Mouse (Mus musculus): ENCODE measurements around the gene Nudt14. TPM values are rescaled to one million over a fixed set of nuclear protein-coding genes. Genes with fewer than 3 reads are reported as not detected.

The Nudt14 gene
- polyA plus RNA-seq (2016; fragmentation: Nextera tagmentation; extraction: Ambion mirVana) = 48.6 and 65.5 TPM in 2 replicates

- Histone ChIP-seq H3K27ac (peak within 1 kb of the TSS; percentile 98), H3K4me1 (peaks cover 46% of the 10 kb centered on the region), H3K9me3 (no peaks in the 10 kb centered on the region), H3K4me3 (peak within 1 kb of the TSS; percentile 90), H3K36me3 (no peaks in the 10 kb centered on the region), H3K27me3 (ENCODE audit: insufficient read depth, poor library complexity, severe bottlenecking) (peaks cover 50% of the 10 kb centered on the region; the same call in 1 of the 2 replicates)
- peak; percentile 93 for DNase-seq (ENCODE audit: low spot score)
- 2% methylated on average over 58 of the region's 58 CpGs for whole genome bisulfite sequencing
Observed at GRCm38 (mm10) chr12:112941776-112942713, at the start of gene Nudt14. Gene Nudt14, minus strand, starts transcription at chr12:112942124.

DNA sequence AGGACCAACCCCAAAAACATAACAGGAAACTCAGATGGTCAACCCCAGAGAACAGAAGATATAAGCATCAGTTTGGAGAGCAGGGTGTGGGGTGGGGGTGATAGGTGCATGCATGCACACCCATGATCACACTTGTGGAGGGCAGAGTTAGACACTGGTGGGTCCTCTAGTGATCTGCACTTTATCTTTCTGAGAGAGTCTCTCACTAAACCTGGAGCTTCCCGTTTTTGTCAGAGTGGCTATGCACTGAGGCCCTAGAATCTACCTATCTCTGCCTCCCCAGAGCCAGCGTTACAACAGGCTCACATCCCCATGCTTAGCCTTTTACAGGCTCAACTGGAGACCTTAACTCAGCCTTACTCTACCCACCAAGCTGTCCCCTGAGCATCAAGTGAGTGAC, 49.5 kb upstream of the Nudt14 start:
- Histone ChIP-seq H3K36me3 (peaks cover 45% of the 10 kb centered on the region), H3K27me3 (ENCODE audit: insufficient read depth, poor library complexity, severe bottlenecking) (no peaks in the 10 kb centered on the region), H3K4me1 (peaks cover 8% of the 10 kb centered on the region; the same call in 1 of the 2 replicates), H3K4me3 (no peak overlapping the region), H3K9me3 (no peaks in the 10 kb centered on the region), H3K27ac (no peak overlapping the region)
- 76% methylated on average over 2 of the region's 2 CpGs for WGBS
- DNase-seq (ENCODE audit: low spot score) = no peak

DNA sequence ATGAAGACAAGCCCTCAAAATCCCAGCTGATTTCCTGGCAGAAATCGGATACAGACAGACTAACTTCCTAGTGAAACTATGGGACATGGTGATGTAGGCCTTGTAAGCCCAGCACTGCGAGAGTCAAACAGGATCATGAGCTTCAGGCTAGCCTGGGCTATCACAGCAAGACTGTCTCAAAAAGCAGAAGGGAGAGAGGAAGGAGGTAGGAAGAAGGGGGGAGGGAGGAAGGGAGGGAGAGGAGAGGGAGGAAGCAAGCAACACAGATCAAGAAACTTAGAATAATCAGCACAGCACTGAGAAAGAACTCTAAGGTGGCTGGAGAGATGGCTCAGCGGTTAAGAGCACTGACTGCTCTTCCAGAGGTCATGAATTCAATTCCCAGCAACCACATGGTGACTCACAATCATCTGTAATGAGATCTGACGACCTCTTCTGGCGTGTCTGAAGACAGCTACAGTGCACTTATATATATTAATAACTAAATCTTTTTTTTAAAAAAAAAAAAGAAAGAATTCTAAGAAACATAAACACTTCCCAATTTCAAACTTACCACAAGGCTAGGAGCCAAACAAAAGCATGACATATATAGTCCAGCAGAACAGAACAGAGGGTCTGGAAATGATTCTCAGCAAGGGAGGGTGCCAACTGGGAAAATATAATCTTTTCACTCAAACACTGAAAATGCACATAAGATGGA, 48.9 kb upstream of the Nudt14 start:
- Histone ChIP-seq H3K4me1 (peaks cover 8% of the 10 kb centered on the region; the same call in 1 of the 2 replicates), H3K4me3 (no peak overlapping the region), H3K36me3 (peaks cover 50% of the 10 kb centered on the region), H3K27ac (no peak overlapping the region), H3K9me3 (no peaks in the 10 kb centered on the region), H3K27me3 (ENCODE audit: insufficient read depth, poor library complexity, severe bottlenecking) (no peaks in the 10 kb centered on the region)
- WGBS = 89% methylated on average over 5 of the region's 5 CpGs
- DNase-seq (ENCODE audit: low spot score) = no peak

GRCm38 (mm10) chr12:112987877-112988276, 46.0 kb upstream of the Nudt14 start:
- H3K9me3 ChIP-seq = no peaks in the 10 kb centered on the region
- H3K4me1 ChIP-seq = peaks cover 4% of the 10 kb centered on the region; the same call in 1 of the 2 replicates
- H3K4me3 ChIP-seq = no peak overlapping the region
- DNase-seq (ENCODE audit: low spot score) = no peak
- H3K27ac ChIP-seq = no peak overlapping the region
- WGBS = 68% methylated on average over 6 of the region's 6 CpGs
- H3K36me3 ChIP-seq = peaks cover 63% of the 10 kb centered on the region
- H3K27me3 ChIP-seq (ENCODE audit: insufficient read depth, poor library complexity, severe bottlenecking) = no peaks in the 10 kb centered on the region

DNA sequence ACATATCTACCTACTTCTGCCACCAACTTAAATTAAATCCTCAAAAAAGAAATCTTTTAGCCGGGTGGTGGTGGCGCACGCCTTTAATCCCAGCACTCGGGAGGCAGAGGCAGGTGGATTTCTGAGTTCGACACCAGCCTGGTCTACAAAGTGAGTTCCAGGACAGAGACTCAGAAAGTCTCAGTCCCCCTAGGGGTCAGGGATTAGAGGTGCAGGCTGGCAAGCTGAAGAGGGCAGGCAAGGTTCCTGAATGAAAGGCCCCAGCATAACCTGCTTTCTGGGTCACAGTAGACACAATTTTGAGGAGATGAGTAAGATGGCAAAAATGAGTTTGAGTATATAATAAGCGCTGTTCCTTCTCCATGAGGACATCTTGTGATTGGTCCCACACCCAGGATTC, 43.4 kb upstream of the Nudt14 start:
- peaks cover 4% of the 10 kb centered on the region; the same call in 1 of the 2 replicates for H3K4me1 ChIP-seq
- peaks cover 69% of the 10 kb centered on the region for H3K36me3 ChIP-seq
- H3K4me3 ChIP-seq = no peak overlapping the region
- no peak for DNase-seq (ENCODE audit: low spot score)
- 89% methylated on average over 6 of the region's 6 CpGs for WGBS
- H3K9me3 ChIP-seq = no peaks in the 10 kb centered on the region
- no peaks in the 10 kb centered on the region for H3K27me3 ChIP-seq (ENCODE audit: insufficient read depth, poor library complexity, severe bottlenecking)
- H3K27ac ChIP-seq = no peak overlapping the region

DNA sequence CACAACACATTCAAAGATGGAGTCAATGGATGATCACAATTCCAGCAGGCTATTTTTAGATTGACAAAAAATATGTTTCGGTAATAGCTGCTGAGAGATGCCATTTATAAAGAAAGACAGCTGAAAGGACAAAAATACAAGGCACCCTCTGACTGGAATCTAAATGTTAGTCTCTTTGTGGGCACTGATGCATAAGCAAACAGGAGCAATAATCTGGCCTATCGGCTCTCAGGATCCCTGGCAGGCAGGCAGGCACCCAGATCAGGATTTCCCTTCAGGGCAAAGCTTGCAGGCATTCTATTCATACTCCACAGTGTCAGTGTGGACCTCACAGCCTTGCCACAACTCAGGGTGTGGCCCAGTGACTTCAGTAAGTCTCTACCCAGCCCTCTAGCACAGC, 40.1 kb upstream of the Nudt14 start:
- 84% methylated on average over 2 of the region's 2 CpGs for WGBS
- Histone ChIP-seq H3K27ac (no peak overlapping the region), H3K4me1 (peaks cover 14% of the 10 kb centered on the region), H3K9me3 (no peaks in the 10 kb centered on the region), H3K4me3 (no peak overlapping the region), H3K36me3 (peaks cover 91% of the 10 kb centered on the region), H3K27me3 (ENCODE audit: insufficient read depth, poor library complexity, severe bottlenecking) (no peaks in the 10 kb centered on the region)
- DNase-seq (ENCODE audit: low spot score) = no peak

GRCm38 (mm10) chr12:112977156-112977555, 35.2 kb upstream of the Nudt14 start:
- peaks cover 76% of the 10 kb centered on the region for H3K36me3 ChIP-seq
- DNase-seq (ENCODE audit: low spot score) = no peak
- H3K27me3 ChIP-seq (ENCODE audit: insufficient read depth, poor library complexity, severe bottlenecking) = no peaks in the 10 kb centered on the region
- H3K27ac ChIP-seq = peak overlapping the region; percentile 94
- peak overlapping the region; percentile 79 for H3K4me3 ChIP-seq
- H3K4me1 ChIP-seq = peaks cover 26% of the 10 kb centered on the region
- WGBS = 44% methylated on average over 12 of the region's 12 CpGs
- no peaks in the 10 kb centered on the region for H3K9me3 ChIP-seq

DNA sequence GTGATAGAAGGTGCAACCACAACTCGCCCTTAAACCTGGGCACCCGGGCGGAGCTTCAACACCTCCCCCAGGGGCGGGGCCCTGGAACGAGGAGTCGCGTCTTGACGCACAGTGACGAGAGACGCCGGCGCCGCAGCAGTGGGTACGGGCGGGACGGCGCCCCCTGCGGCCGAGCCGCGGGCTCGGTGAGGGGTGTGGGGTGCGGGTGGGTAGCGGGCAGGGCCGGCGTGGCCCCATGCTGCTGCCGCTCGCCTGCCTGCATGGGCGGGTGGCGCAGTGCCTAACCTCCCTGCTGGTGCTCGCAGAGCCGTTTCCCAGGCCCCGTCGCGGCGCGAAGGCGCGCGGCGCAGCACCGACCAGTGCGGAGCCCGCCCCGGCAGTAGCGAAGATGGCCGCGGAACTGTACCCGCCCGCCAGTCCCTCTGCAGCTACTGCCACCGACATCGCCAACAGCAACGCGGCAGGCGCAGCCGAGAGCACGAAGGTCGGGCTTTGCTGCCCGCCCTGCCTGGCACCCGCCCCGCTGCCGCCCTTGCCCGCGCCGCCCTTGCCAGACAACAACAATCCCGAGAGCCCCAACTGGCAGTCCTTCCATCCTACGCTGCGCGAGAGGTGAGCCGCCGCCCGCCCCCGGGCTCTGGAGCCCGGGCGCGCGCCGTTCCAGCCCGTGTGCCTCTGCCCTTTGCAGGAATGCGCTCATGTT, 34.6 kb upstream of the Nudt14 start, which contains the start of gene Btbd6:
Gene Btbd6, plus strand, starts transcription at position 112 of the 703 bp plus-strand sequence.
- H3K27me3 ChIP-seq (ENCODE audit: insufficient read depth, poor library complexity, severe bottlenecking) = no peaks in the 10 kb centered on the region
- peak; percentile 93 for DNase-seq (ENCODE audit: low spot score)
- WGBS = under 1% methylated on average over 80 of the region's 80 CpGs
- peak within 1 kb of the TSS; percentile 94 for H3K27ac ChIP-seq
- H3K4me3 ChIP-seq = peak within 1 kb of the TSS; percentile 79
- H3K4me1 ChIP-seq = peaks cover 26% of the 10 kb centered on the region
- peaks cover 76% of the 10 kb centered on the region for H3K36me3 ChIP-seq
- no peaks in the 10 kb centered on the region for H3K9me3 ChIP-seq

DNA sequence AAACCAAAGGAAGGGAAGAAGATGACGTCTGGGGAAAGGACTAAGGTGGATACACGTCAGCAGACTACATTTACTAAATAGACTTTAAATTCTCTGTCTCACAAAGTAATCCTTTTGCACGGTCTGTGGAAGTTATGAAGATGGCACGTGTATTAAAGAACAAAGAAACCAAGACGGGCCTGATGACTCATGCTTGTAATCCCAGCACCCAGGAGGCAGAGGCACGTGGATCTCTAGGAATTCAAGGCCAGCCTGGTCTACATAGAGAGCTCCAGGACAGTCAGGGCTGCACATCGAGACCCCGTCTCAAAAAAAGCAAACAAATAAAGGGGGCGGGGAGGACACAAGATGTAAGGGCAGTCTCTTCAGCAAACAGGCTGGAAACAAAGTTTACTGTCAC, 32.8 kb upstream of the Nudt14 start:
- H3K27me3 ChIP-seq (ENCODE audit: insufficient read depth, poor library complexity, severe bottlenecking) = no peaks in the 10 kb centered on the region
- peaks cover 75% of the 10 kb centered on the region for H3K36me3 ChIP-seq
- 91% methylated on average over 9 of the region's 9 CpGs for WGBS
- DNase-seq (ENCODE audit: low spot score) = no peak
- H3K4me1 ChIP-seq = peaks cover 26% of the 10 kb centered on the region
- no peaks in the 10 kb centered on the region for H3K9me3 ChIP-seq
- H3K4me3 ChIP-seq = no peak overlapping the region
- no peak overlapping the region for H3K27ac ChIP-seq

- Histone ChIP-seq H3K27me3 (ENCODE audit: insufficient read depth, poor library complexity, severe bottlenecking) (no peaks in the 10 kb centered on the region), H3K4me1 (no peaks in the 10 kb centered on the region), H3K4me3 (no peak overlapping the region), H3K27ac (no peak overlapping the region), H3K9me3 (no peaks in the 10 kb centered on the region), H3K36me3 (peaks cover 98% of the 10 kb centered on the region)
- WGBS = 71% methylated on average over 6 of the region's 6 CpGs
- DNase-seq (ENCODE audit: low spot score) = no peak
Observed at GRCm38 (mm10) chr12:112969616-112970015, 27.7 kb upstream of the Nudt14 start.

DNA sequence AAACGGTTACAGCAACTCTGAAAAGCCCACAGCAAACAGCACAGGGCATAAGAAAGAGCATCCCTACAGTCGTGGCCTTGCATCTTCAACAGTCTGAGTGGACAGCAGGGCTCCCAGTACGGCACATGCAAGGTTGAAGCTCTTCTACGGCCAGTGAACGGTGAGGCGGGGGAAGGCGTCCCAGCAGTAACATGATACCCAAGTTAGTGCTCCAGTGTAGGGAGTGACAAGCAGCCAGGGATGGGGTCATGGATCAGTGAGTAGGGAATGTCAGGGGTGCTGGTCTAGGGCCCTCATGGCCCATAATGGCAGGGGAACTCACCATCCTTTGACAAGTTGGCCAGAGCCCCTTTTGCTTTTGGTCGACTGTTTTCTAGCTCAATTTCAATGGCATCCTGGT, 27.0 kb upstream of the Nudt14 start:
- Histone ChIP-seq H3K9me3 (no peaks in the 10 kb centered on the region), H3K4me3 (no peak overlapping the region), H3K27me3 (ENCODE audit: insufficient read depth, poor library complexity, severe bottlenecking) (no peaks in the 10 kb centered on the region), H3K27ac (no peak overlapping the region), H3K36me3 (peaks cover 98% of the 10 kb centered on the region), H3K4me1 (no peaks in the 10 kb centered on the region)
- WGBS = 71% methylated on average over 8 of the region's 8 CpGs
- no peak for DNase-seq (ENCODE audit: low spot score)

DNA sequence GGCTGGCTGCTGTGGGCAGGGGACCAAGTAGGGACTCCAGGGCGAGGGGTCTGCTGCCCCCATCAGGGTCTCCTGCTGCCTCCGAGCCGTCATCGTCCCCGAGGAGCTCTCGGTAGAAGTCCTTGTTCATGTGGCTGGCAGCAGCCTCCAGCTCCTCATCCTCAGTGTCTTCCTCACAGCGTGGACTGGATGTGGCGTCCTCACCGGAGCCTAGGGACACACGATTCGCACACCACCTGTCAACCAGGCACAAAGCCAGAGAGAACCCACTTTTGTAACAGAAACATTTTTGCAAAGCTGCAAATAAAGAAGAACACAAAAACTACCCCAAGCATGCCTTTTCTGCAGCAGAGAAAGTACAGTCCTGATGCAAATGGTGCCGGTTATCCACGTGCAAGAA, 23.9 kb upstream of the Nudt14 start:
- Histone ChIP-seq H3K4me3 (no peak overlapping the region), H3K27ac (no peak overlapping the region), H3K9me3 (no peaks in the 10 kb centered on the region), H3K4me1 (no peaks in the 10 kb centered on the region), H3K36me3 (peaks cover 99% of the 10 kb centered on the region), H3K27me3 (ENCODE audit: insufficient read depth, poor library complexity, severe bottlenecking) (no peaks in the 10 kb centered on the region)
- WGBS = 91% methylated on average over 13 of the region's 13 CpGs
- DNase-seq (ENCODE audit: low spot score) = no peak

Data from heart, embryonic 10.5 days (tissue).